In genomic region chr10:118411377-118411776, GRCm38 (mm10) we compare ENCODE assay signal across 14 mouse cellular contexts. TPM values are rescaled to one million over a fixed set of nuclear protein-coding genes. Genes with fewer than 3 reads are reported as not detected.
DNase-seq lines count a peak whose midpoint lies in the region; ATAC-seq and TF ChIP-seq lines count a peak whose summit lies in the region.
"Had no signal": no experiment of that assay in that cellular context is flagged by ENCODE, and none has a peak within 500 bp of the region (broad histone marks: within the 10 kb centered on the region; RNA-seq: fewer than 3 reads in every experiment).

No protein-coding gene starts in this region.

- no peak overlapping the region for H3K4me2 ChIP-seq in midbrain, postnatal 0 days (ENCODE audit: low read depth, low read length, poor library complexity, severe bottlenecking)
- no peak overlapping the region for H3K4me2 ChIP-seq in midbrain, embryonic 11.5 days
- H3K4me2 ChIP-seq: embryonic facial prominence, embryonic 13.5 days; hindbrain, embryonic 15.5 days had no signal

- peak; percentile 20; the same call in 1 of the 2 replicates for TF ChIP-seq CTCF in midbrain, postnatal 0 days (IDR thresholded peaks at IDR 0.05)
- 0 out of 2 replicates have a peak, but pooled peaks have one; percentile 5 for TF ChIP-seq CTCF in brain, embryonic 14.5 days (IDR thresholded peaks at IDR 0.05; ENCODE audit: borderline replicate concordance, extremely low read depth, insufficient read depth, insufficient read length)

- ATAC-seq in midbrain, postnatal 0 days (ENCODE audit: low FRiP score): no peak
- no peak for ATAC-seq in midbrain, embryonic 11.5 days (ENCODE audit: low FRiP score)
- peak; percentile 83 for ATAC-seq in neutrophil, adult 5-6 weeks (ENCODE audit: extremely low read depth, insufficient number of reproducible peaks, low FRiP score, poor library complexity, severe bottlenecking)
- no peak for ATAC-seq in activated CD4-positive, CD25-positive, alpha-beta regulatory T cell, adult 4 months

- H3K9me3 ChIP-seq in midbrain, postnatal 0 days (ENCODE audit: low read length): no peaks in the 10 kb centered on the region
- H3K9me3 ChIP-seq in midbrain, embryonic 11.5 days (ENCODE audit: control insufficient read depth, low read length): no peaks in the 10 kb centered on the region
- H3K9me3 ChIP-seq: embryonic facial prominence, embryonic 13.5 days; hindbrain, embryonic 15.5 days had no signal

- no peaks in the 10 kb centered on the region for H3K27me3 ChIP-seq in midbrain, postnatal 0 days (ENCODE audit: insufficient read depth, low read length)
- no peaks in the 10 kb centered on the region for H3K27me3 ChIP-seq in midbrain, embryonic 11.5 days (ENCODE audit: control insufficient read depth, insufficient read depth, low read length)
- H3K27me3 ChIP-seq: embryonic facial prominence, embryonic 13.5 days; hindbrain, embryonic 15.5 days had no signal

- H3K4me3 ChIP-seq in midbrain, postnatal 0 days (ENCODE audit: low read depth, low read length): no peak overlapping the region
- H3K4me3 ChIP-seq in midbrain, embryonic 11.5 days (ENCODE audit: low read depth, low read length): no peak overlapping the region
- H3K4me3 ChIP-seq: embryonic facial prominence, embryonic 13.5 days; hindbrain, embryonic 15.5 days had no signal

- no peak for TF ChIP-seq POLR2A in brain, embryonic 14.5 days (IDR thresholded peaks at IDR 0.05; ENCODE audit: borderline replicate concordance, extremely low read depth, insufficient read depth, insufficient read length, poor library complexity, severe bottlenecking)

- H3K4me1 ChIP-seq in midbrain, postnatal 0 days (ENCODE audit: insufficient read depth, low read length): no peaks in the 10 kb centered on the region
- H3K4me1 ChIP-seq in midbrain, embryonic 11.5 days (ENCODE audit: control insufficient read depth, insufficient read depth, low read length): no peaks in the 10 kb centered on the region
- H3K4me1 ChIP-seq: embryonic facial prominence, embryonic 13.5 days; hindbrain, embryonic 15.5 days had no signal

- H3K9ac ChIP-seq in midbrain, postnatal 0 days (replicated peaks; ENCODE audit: low read length, poor library complexity, severe bottlenecking): no peak overlapping the region
- H3K9ac ChIP-seq in midbrain, embryonic 11.5 days (ENCODE audit: low read length): no peak overlapping the region
- H3K9ac ChIP-seq: embryonic facial prominence, embryonic 13.5 days; hindbrain, embryonic 15.5 days had no signal

- H3K27ac ChIP-seq in midbrain, postnatal 0 days (ENCODE audit: low read depth, low read length): no peak overlapping the region
- no peak overlapping the region for H3K27ac ChIP-seq in midbrain, embryonic 11.5 days (ENCODE audit: low read depth, low read length)
- H3K27ac ChIP-seq: embryonic facial prominence, embryonic 13.5 days; hindbrain, embryonic 15.5 days had no signal

- H3K36me3 ChIP-seq in midbrain, postnatal 0 days (ENCODE audit: insufficient read depth, low read length): no peaks in the 10 kb centered on the region
- no peaks in the 10 kb centered on the region for H3K36me3 ChIP-seq in midbrain, embryonic 11.5 days (ENCODE audit: control insufficient read depth, insufficient read depth, low read length)
- H3K36me3 ChIP-seq: embryonic facial prominence, embryonic 13.5 days; G1E; hindbrain, embryonic 15.5 days had no signal

- peak; percentile 22 for DNase-seq in heart, postnatal 4 days
- DNase-seq in heart, adult 8-10 months (ENCODE audit: low spot score): no peak
- no peak for DNase-seq in midbrain, postnatal 0 days (ENCODE audit: low spot score)
- DNase-seq in midbrain, embryonic 11.5 days (ENCODE audit: low spot score, missing footprints): no peak
- no peak for DNase-seq in brain, embryonic 14.5 days (ENCODE audit: low read depth)
- DNase-seq in layer of hippocampus, postnatal 36 days: no peak

RNA-seq across cellular contexts. Expression of gene Ifng, which starts 29.5 kb away (rescaled TPM):
- total RNA-seq in heart, postnatal 4 days (2021): not detected
- not detected for total RNA-seq in heart, adult 8-10 months (2022)
- total RNA-seq in midbrain, postnatal 0 days (2014; rRNA removed): not detected in 2 replicates
- not detected in 2 replicates for polyA plus RNA-seq in midbrain, postnatal 0 days (2015; fragmentation: Nextera tagmentation; extraction: Ambion mirVana)
- not detected in 2 replicates for polyA plus RNA-seq in midbrain, embryonic 11.5 days (2014; fragmentation: Nextera tagmentation; extraction: Ambion mirVana)
- polyA plus RNA-seq in brain, embryonic 14.5 days (2012; rRNA removed): not detected in 2 replicates
- total RNA-seq in neutrophil, adult 5-6 weeks (2017): 0.49 and 0.58 TPM in 2 replicates
- polyA plus RNA-seq in activated CD4-positive, CD25-positive, alpha-beta regulatory T cell, adult 4 months (2017; shearing (Covaris generic)): 1 to 10 TPM; 8.9 to 9.8 TPM
- not detected for total RNA-seq in layer of hippocampus, postnatal 36 days (2021)
- total RNA-seq: adrenal gland, postnatal 36 days; G1E; layer of hippocampus, postnatal 25 days had no signal
- polyA plus RNA-seq: embryonic facial prominence, embryonic 13.5 days; G1E; hindbrain, embryonic 15.5 days; neural tube, embryonic 14.5 days had no signal

RNA-seq across cellular contexts. Expression of gene Gm9049, which starts 57.5 kb away (rescaled TPM):
- total RNA-seq in heart, postnatal 4 days (2021): not detected
- not detected for total RNA-seq in heart, adult 8-10 months (2022)
- total RNA-seq in midbrain, postnatal 0 days (2014; rRNA removed): not detected in 2 replicates
- polyA plus RNA-seq in midbrain, postnatal 0 days (2015; fragmentation: Nextera tagmentation; extraction: Ambion mirVana): not detected in 2 replicates
- 0.11 TPM in 1 of 2 replicates, not detected in the other for polyA plus RNA-seq in midbrain, embryonic 11.5 days (2014; fragmentation: Nextera tagmentation; extraction: Ambion mirVana)
- not detected in 2 replicates for polyA plus RNA-seq in brain, embryonic 14.5 days (2012; rRNA removed)
- not detected in 2 replicates for total RNA-seq in neutrophil, adult 5-6 weeks (2017)
- polyA plus RNA-seq in activated CD4-positive, CD25-positive, alpha-beta regulatory T cell, adult 4 months (2017; shearing (Covaris generic)): not detected
- total RNA-seq in layer of hippocampus, postnatal 36 days (2021): not detected
- total RNA-seq: adrenal gland, postnatal 36 days; layer of hippocampus, postnatal 25 days had no signal
- polyA plus RNA-seq: embryonic facial prominence, embryonic 13.5 days; G1E; hindbrain, embryonic 15.5 days; neural tube, embryonic 14.5 days had no signal
